Mouse (Mus musculus) T-cell, adult 2 months (primary cell): Measurements from ENCODE around the gene Hoxb4.
A peak's percentile ranks its signal among the peaks of the same experiment; 100 is the strongest.

ENCODE experiments used
- DNase-seq: peaks from one replicate; pipeline ENCODE4 v3.0.0; 2022; ENCODE audit warnings: low spot score

The Hoxb4 gene

DNA sequence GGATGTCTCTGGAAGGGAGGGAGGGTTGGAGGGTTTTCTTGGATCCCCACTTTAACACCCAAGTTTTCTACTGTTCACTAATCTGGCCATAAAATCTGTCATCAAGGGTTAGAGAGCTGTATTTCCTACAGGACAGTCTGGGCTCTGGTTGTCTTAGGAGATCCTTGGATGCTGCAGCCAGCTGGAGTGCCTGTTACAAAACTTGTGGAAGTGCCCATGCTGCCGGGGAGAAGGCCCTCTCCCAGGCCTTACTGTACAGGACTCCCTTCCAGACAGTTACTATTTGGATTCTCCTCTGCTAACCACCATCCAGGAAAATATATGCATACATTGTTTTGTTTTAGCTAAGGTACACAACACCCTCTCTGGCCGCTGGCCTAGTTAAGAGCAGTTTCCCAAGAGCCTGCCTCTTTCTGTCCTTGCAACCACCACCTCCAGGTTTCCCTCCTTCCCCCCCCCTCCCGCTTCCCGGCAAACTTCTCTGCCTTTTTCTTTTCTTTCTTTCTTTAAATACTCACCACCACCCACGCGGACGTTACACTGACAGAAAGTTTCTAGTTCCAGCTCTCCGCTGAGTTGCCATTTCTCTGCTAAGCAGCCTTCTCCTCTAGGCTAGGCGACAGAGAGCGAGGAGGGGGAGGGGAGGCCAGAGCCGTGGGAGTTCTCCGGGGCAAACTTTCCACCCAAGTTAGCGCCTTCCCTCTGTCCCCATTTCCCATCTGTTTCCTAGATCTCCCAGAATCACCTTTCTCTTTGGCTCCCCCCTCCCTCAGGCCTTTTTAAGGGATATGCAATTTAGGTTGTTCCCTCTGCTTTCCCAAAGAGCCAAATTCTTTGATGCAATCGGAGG is 31.6 kb downstream of the Hoxb4 start:
- no peak for DNase-seq

DNA sequence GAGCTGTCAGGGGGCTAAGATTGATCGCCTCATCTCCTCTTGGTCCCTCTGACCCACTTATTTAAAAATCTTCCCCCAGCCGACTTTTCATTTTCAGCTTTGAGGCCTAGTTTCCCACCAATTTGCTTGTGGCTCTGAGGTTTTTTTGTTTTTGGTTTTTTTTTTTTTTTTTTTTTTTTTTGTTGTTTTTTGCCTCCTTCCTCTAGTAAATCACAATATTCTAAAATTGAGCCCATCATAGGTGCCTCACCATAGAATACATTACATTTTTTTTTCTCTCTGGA is 32.2 kb downstream of the Hoxb4 start, which contains the start of gene Hoxb2:
TSS of gene Hoxb2 (plus strand) at position 185 of the 284 bp plus-strand sequence.
- DNase-seq: no peak

DNA sequence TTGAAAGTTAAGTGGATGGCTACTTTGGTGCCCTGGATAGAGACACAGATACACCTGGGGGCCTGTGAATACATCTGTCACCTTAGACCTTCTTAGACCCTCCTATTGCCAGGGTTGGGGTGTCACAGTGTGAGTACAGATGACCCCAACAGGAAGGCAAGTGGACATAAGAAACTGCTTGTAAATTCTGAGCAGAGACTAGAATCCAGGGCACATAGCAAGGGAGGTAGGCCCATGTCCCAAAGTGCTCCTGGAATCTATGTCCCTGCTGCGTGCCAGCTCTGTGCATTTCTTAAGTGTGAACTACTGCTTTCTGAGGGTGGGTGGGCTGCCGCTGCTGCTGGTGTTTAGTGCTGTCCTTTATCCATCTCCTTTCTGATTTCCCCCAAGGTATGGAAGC is 32.7 kb downstream of the Hoxb4 start:
- no peak for DNase-seq

DNA sequence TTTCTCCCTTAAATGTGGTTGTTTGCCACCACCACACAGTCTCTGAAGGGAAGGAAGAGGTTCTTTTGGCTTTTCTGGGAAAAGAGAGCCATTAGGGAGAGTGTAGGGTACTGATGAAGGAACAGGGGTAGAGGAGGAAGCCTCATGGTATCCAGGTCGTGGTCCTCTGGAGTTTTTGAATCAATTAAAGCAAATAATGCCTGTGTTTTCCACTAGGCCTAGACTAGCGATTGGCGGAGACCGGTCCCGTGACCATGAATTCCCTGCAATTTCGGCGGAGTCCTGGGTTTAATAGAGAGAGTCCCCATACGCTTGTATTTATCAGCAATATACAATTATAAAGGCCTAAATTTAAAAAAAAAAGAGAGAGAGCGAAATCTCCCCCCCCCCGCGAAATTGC is 33.2 kb downstream of the Hoxb4 start:
- DNase-seq: no peak

DNA sequence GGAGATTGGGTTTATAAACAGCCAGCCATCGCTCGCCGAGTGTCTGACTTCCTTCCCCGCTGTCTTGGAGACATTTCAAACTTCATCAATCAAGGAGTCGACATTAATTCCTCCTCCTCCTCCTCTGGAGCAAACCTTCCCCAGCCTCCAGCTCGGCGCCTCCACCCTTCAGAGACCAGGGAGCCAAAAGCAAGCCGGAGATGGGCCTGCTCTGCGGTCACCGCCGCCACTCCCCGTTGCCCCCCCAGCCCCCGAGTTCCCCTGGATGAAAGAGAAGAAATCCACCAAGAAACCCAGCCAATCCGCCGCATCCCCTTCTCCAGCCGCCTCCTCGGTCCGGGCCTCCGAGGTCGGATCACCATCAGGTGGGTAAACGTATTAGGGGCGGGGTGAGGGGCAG is 33.8 kb downstream of the Hoxb4 start:
- DNase-seq: no peak

DNA sequence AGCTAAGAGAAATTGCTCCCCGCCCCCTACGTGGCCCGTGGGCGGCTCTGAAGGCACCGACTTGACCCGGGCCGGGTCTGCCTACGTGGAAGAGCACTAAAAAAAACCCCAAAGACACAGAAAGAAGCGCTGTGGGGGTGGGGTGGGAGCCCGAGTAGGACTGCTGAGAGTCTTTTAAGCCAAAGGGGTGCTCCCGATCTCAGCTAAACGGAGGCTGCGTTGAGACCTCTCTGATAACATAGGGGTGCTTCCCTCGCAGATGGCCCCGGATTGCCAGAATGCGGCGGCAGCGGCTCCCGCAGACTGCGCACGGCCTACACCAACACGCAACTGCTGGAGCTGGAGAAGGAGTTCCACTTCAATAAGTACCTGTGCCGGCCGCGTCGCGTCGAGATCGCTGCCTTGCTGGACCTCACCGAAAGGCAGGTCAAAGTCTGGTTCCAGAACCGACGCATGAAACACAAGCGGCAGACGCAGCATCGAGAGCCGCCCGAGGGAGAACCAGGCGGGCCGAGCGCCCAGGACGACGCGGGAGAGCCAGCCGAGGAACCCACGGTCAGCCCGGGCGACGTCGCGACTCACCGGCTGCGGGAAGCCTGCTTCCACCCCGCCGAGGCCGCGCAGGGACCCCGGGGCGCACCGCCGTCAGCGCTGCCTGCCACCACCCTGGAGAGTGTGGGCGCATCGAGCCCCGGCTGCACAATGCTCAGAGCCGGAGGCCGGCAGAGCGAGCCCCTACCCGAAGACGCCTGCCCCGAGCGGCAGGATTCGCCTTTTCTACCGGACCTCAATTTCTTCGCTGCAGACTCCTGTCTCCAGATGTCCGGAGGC is 34.8 kb downstream of the Hoxb4 start:
- DNase-seq: peak; percentile 5

DNA sequence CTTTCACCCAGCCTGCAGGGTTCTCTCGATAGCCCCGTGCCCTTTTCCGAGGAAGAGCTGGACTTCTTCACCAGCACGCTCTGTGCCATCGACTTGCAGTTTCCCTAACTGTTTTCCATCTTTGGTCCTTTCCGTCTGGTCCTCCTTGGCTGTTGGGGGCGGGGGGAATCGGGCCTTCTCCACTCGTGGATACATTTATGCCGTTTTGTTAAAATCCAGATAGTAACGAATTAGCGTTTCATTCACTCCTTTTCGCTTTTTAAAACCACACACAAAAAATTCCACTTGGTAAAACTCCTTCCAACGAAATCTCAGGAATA is 35.4 kb downstream of the Hoxb4 start:
- DNase-seq: no peak

DNA sequence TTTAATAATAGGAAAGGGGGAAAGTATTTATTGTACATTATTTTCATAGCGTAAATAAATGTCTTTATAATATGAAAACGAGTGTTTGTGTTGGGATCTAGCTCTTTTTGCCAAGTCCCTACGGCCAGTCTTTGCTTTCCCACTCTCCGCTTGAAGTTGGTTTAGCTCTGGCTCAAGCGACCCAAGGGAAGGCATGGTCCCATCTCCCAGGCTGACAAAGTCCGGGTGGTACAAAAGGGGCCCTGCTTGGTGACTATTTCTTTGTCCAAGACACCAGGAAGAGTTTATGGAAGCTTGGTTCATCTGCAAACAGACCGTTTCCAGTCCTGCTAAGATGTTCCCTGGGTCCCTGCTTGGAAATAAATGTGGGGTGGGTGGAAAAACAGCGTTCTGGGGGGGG is 35.9 kb downstream of the Hoxb4 start:
- no peak for DNase-seq

DNA sequence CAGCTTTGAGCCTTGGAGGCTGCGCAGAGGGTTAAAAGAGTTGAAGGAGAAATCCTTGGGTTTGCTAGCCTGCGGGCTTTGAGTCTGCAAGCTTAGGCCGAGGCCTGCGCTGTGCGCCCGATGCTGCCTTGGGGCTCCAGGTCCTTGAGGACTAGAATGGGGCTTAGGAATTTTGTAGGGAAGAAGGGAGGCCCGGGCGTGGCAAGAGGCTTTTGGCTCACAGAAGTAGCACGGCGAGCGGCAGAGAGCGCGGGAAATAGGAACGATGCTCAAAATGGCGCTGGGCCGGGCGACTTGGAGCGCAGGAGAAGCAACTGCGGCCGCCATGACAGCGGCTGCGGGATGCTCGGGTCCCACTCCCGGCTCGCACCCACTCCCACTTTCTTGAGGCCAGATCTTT is 36.3 kb downstream of the Hoxb4 start:
- no peak for DNase-seq

DNA sequence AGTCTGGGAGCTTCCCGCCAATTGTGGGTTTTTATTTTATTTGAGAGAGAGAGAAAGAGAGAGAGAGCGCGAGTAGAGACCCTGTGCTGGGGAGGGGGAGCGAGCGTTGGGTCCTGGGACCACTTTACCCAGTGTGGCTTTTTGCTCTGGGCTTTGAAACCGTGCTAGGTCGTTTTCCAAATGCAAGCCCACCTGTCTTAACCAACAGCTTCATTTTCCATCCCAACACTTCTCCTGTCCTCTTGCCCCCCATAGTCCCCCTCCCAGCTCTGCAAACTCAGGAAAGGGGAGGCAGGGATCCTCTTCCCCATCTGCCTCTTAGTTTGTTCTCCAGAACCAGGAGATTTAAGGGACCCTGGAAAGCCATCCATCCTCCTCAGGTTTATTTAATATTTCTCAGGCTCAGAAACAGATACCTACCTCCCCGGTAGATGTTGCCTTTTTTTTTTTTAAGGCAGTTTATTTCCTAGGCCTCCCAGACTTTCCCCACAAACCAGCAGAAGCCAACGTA is 36.8 kb downstream of the Hoxb4 start:
- DNase-seq: no peak

DNA sequence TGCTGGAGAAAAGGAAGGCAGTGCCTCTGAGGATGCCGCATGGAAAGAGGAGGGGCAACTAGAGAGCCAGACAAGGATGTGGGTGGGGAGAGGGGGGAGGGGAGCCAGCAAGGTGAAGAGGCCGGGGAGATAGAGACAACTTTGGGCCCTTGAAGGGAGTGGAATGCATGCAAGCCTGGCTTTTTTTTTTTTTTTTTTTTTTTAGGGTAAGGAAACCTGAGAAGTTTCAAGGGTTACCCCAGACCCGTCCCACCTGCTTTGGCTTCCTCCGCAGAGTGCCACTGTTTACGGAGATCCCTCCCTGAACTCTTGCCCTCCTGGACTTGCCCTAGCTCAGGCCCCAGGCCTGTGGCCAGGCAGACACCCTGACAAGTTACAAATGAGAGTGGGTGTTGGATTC is 45.7 kb downstream of the Hoxb4 start:
- no peak for DNase-seq

DNA sequence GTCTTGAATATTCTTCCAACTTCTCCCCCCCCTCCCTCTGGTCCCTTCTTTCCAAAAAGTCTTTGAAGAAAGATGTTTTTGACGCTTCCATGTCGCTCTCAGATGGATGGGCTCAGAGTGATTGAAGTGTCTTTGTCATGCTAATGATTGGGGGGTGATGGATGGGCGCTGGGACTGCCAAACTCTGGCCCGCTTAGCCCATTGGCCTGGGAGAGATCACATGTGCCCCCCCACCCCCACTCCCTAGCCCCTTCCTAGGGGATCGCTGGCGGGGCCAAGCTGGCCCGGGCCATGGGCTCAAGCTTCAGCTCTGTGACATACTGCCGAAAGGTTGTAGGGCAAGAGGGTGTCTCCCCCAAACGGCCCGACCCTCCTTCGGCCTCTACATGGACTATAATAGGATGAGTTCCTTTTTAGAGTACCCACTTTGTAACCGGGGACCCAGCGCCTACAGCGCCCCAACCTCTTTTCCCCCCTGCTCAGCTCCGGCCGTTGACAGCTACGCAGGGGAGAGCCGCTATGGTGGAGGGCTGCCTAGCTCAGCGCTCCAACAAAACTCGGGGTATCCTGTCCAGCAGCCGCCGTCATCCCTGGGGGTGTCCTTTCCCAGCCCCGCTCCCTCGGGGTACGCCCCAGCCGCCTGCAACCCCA is 47.5 kb downstream of the Hoxb4 start, which contains the start of gene Hoxb1:
TSS of gene Hoxb1 (plus strand) at position 312 of the 651 bp plus-strand sequence.
- DNase-seq: no peak

DNA sequence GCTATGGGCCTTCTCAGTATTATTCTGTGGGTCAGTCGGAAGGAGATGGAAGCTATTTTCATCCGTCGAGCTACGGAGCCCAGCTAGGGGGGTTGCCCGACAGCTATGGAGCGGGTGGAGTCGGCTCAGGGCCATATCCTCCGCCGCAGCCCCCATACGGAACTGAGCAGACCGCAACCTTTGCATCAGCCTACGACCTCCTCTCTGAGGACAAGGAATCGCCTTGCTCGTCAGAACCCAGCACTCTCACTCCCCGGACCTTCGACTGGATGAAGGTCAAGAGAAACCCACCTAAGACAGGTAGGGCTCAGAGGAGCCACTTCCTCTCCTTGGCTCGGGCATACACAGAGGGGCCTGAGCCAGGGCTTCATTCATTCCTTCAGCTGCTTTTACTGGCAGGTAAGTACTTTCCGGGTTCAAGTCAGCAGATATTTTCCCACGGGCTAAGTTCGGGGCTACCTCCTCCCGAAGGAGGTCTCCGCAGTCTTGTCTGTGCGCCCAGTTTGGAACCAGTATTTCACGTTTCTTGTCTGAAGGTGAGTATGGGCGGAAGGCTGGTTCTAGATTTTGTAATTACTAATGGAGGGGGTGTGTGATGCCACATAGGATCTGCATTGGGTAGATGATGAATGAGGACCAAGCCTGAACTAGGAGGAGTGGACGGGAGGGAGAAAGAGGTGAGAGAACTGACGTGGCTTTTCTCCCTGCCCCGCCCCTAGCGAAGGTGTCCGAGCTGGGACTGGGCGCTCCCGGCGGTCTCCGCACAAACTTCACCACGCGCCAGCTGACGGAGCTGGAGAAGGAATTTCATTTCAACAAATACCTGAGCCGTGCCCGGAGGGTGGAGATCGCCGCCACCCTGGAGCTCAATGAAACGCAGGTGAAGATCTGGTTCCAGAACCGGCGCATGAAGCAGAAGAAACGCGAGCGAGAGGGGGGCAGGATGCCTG is 48.3 kb downstream of the Hoxb4 start:
- no peak for DNase-seq

DNA sequence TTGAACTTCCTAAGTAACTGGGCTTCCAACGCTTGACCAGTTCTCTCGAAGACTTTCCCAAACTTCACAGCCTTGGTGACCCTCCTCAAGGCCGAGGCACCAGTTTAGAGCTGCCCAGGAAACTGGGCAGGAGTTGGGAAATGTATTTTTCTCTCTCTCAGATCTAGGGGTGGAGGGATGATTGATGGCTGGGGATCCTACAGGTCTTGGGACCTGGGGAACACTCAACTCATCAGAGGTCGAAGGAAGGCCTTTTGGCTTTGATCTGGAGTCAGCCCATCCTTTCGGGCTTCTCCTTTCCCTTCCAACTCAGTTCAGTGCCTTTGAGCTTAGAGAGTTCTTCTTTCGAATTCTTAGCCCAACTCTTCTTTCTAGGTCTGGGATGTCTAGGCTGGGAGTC is 49.1 kb downstream of the Hoxb4 start:
- no peak for DNase-seq

DNA sequence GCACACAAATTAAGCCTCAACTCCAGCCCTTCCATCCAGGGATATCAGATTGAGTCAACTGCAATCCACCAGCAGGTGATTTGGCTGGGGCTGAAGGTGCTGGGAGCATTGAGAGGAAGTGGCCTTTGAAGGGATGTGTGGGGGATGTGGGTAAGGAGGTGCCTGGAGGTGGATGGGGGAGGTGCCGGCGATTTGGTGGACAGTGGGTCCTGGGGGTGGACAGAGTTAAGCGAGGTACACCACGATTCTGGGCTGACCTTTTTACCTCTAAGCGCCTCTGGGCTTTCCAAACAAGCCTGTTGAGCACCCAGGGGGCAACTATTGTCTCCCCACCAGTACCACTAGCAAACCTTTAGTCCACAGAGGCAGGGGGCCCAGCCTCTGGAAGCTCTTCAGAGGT is 50.6 kb downstream of the Hoxb4 start:
- no peak for DNase-seq

DNA sequence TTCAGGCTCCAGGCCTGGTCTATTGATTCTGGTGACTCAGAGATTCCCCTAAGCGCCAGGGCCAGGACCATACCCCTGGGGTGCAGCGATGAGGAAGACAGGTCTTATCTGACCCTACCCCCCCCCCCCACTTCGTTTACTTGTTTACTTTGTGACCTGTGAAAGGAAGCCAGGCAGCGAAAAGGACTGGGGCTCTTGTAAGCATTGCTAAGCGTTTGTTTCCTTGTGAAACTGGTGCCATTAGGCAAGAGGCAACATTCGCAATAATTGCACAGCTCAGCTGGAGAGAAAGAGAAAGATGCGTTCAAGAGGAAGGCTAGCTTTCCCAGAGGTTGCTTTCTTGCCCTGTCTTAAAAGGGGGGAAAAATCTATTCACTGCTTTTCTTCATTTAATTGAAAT is 51.1 kb downstream of the Hoxb4 start:
- no peak for DNase-seq
